Mouse (Mus musculus) midbrain, embryonic 16.5 days (tissue): ENCODE data around the gene H2al3. TPM values are rescaled to one million over a fixed set of nuclear protein-coding genes. Genes with fewer than 3 reads are reported as not detected.

Experiments used
- ATAC-seq: fragments of 200-750 bp; cut with Nextera tagmentation; 2 replicates; pipeline ENCODE4 v1.8.0; 2017; ENCODE audit warnings: moderate TSS enrichment
- H3K27ac ChIP-seq: fragments of 300-500 bp; sonication (generic); 2 replicates; pipeline ENCODE4 v1.5.1; 2014; ENCODE audit warnings: mild to moderate bottlenecking, low read length, mixed read lengths
- H3K27me3 ChIP-seq: fragments of 300-500 bp; sonication (generic); 2 replicates; pipeline ENCODE4 v1.6.1; 2014; ENCODE audit warnings: low read depth, low read length, mixed read lengths; ENCODE audit not compliant: control insufficient read depth, insufficient read depth
- H3K36me3 ChIP-seq: fragments of 300-500 bp; sonication (generic); 2 replicates; pipeline ENCODE4 v1.6.1; 2014; ENCODE audit warnings: mild to moderate bottlenecking, low read length, moderate library complexity, mixed read lengths; ENCODE audit not compliant: control insufficient read depth, insufficient read depth
- H3K4me1 ChIP-seq: fragments of 300-500 bp; sonication (generic); 2 replicates; pipeline ENCODE4 v1.6.1; 2014; ENCODE audit warnings: mild to moderate bottlenecking, low read length, mixed read lengths; ENCODE audit not compliant: control insufficient read depth, insufficient read depth
- H3K4me2 ChIP-seq: fragments of 300-500 bp; sonication (generic); 2 replicates; pipeline ENCODE4 v1.6.1; 2014; ENCODE audit warnings: mild to moderate bottlenecking, low read length, mixed read lengths
- H3K4me3 ChIP-seq: fragments of 300-500 bp; sonication (generic); 2 replicates; pipeline ENCODE4 v1.5.1; 2014; ENCODE audit warnings: low read depth, mild to moderate bottlenecking, low read length, moderate library complexity, mixed read lengths
- H3K9ac ChIP-seq: fragments of 300-500 bp; sonication (generic); 2 replicates; pipeline ENCODE4 v1.6.1; 2014; ENCODE audit warnings: low read depth, low read length, mixed read lengths
- H3K9me3 ChIP-seq: fragments of 300-500 bp; sonication (generic); replicated peaks from 2 replicates; pipeline ENCODE4 v1.6.1; 2014; ENCODE audit warnings: mild to moderate bottlenecking, low read length, mixed read lengths; ENCODE audit not compliant: control insufficient read depth, poor library complexity, severe bottlenecking
- WGBS: fragments of 180-500 bp; shearing (Covaris S2); extraction: QIAGEN DNeasy Blood & Tissue Kit; methylation state at CpG from one replicate; pipeline ENCODE4 v1.1.7; 2014; 5-methylcytosine and 5-hydroxymethylcytosine counted together
- polyA plus RNA-seq: library from polyadenylated mRNA; unstranded; fragments of >200 nt; fragmentation: Nextera tagmentation; extraction: Ambion mirVana; gene quantifications from 2 replicates; pipeline ENCODE4 v1.2.1, GENCODE M21; 2015

Gene H2al3
- not detected in 2 replicates for polyA plus RNA-seq

DNA sequence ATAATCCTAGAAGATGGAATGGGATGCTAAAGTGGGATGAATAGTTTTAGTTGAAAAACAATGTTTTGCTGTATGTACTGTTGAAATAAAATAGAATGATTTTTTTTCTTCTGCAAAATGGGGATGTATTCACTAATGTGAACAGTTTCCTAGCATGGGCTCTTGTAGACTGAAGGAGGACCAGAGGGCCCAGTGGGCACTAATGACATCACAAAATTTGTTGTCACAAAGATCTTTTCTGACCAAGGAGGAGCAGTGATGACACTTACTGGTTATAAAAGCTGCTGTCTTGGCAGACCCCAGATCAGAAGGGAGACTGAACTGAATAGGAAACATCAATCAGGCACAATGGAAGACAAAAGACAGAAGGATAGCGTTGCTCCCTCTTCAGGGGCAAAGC is at the start of gene H2al3:
TSS of gene H2al3 (plus strand) at position 301 of the 400 bp plus-strand sequence.
- WGBS, result 23% methylated on average over 1 of the region's 1 CpGs
- Histone ChIP-seq H3K4me3 (no peak within 1 kb of the TSS), H3K4me2 (no peak within 1 kb of the TSS), H3K36me3 (no peaks in the 10 kb centered on the region), H3K9me3 (no peaks in the 10 kb centered on the region; the same call in 1 of the 2 replicates), H3K27ac (no peak within 1 kb of the TSS), H3K9ac (no peak within 1 kb of the TSS), H3K4me1 (no peaks in the 10 kb centered on the region), H3K27me3 (no peaks in the 10 kb centered on the region)
- ATAC-seq, result no peak

DNA sequence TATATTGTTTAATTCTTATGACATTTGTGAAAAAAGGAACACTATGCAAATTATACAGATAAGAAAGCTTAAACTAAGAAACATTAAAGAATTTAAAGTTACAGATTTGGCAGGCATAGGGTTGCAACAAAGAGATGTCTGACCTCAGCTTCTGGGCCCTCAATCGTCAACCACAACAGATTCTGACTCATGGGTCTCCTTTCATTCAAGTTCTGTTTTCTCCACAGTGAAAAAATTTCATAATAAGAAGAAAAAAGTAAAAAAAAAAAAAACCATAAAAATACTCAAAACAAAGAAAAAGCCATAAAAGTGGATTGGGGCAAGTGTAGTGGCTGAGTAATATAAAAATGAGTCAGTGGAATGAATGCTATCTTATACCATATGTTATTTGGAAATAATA is 39.4 kb upstream of the H2al3 start:
- Histone ChIP-seq H3K4me3 (no peak overlapping the region), H3K36me3 (no peaks in the 10 kb centered on the region), H3K27me3 (no peaks in the 10 kb centered on the region), H3K9me3 (no peaks in the 10 kb centered on the region), H3K4me1 (no peaks in the 10 kb centered on the region), H3K27ac (no peak overlapping the region), H3K9ac (no peak overlapping the region), H3K4me2 (no peak overlapping the region)
- ATAC-seq, result no peak
- whole genome bisulfite sequencing, result 60% methylated on average over 1 of the region's 1 CpGs

DNA sequence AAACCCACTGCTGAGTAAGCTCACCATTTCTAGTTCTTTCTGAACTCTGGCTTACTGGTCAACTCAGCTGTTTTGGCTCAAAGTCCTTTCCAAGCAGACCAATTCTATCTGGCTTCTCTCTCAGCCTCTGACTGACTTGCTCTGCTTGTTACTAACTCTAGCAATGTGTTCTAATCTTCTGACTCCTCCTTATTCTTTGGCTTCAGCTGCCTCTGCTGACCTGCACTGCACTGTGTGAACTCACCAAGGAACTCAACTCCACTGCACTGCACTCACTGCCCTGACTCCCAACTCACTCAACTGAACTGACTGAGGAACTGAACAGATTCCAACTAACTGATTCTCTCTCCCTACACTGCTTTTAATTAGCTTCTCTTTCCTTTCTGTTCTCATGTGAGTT is 37.0 kb upstream of the H2al3 start:
- Histone ChIP-seq H3K4me3 (no peak overlapping the region), H3K9me3 (no peaks in the 10 kb centered on the region), H3K9ac (no peak overlapping the region), H3K36me3 (no peaks in the 10 kb centered on the region), H3K27me3 (no peaks in the 10 kb centered on the region), H3K4me1 (no peaks in the 10 kb centered on the region), H3K27ac (no peak overlapping the region), H3K4me2 (no peak overlapping the region)
- ATAC-seq, result no peak

DNA sequence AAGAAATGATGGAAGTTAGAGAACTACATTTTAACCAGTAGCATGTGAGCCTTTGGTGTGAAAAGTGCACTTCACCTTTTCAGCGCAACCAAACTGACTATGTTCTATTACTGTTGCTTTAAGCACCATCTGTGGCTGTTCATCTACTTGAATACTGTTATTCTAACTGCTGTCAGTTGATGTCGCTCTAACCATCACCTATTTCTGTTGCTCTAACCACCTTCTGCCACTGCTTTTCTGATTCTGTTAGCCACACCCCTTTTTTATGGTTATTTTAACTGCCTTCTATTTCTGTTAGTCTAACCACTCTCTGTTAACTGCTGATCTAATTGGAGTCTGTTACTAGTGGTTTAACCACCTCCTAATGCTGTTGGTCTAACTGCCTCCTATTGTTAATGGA is 14.7 kb upstream of the H2al3 start:
- H3K9ac ChIP-seq, result no peak overlapping the region
- no peak overlapping the region for H3K4me2 ChIP-seq
- WGBS, result 62% methylated on average over 2 of the region's 2 CpGs
- no peaks in the 10 kb centered on the region for H3K27me3 ChIP-seq
- H3K9me3 ChIP-seq, result no peaks in the 10 kb centered on the region
- no peaks in the 10 kb centered on the region for H3K4me1 ChIP-seq
- no peak overlapping the region for H3K4me3 ChIP-seq
- H3K36me3 ChIP-seq, result no peaks in the 10 kb centered on the region
- no peak overlapping the region for H3K27ac ChIP-seq
- no peak for ATAC-seq

DNA sequence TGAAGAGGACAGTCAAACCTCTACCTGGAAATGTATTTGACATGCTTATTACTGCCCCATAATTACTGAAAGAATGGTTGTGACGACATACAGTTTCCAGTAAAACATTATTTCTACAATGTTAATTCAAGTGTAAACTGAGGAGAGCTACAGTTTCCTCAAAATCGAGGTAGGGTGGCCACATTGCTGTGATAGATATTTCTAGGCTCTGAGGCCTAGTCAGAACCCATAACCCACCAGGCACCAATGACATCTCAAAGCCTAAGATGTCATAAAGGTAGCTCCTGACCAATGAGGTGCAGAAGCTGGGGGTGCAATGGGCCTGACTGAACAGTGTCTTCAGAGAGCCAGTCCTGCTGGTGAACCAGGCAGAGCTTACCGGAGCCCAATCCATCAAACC is 2.9 kb upstream of the H2al3 start, which contains the start of gene Hypm:
TSS of gene Hypm (plus strand) at position 301 of the 400 bp plus-strand sequence.
- Histone ChIP-seq H3K4me2 (no peak within 1 kb of the TSS), H3K9ac (no peak within 1 kb of the TSS), H3K4me1 (no peaks in the 10 kb centered on the region), H3K36me3 (no peaks in the 10 kb centered on the region), H3K4me3 (no peak within 1 kb of the TSS), H3K9me3 (no peaks in the 10 kb centered on the region; the same call in 1 of the 2 replicates), H3K27me3 (no peaks in the 10 kb centered on the region), H3K27ac (no peak within 1 kb of the TSS)
- WGBS, result 79% methylated on average over 3 of the region's 3 CpGs
- ATAC-seq, result no peak

DNA sequence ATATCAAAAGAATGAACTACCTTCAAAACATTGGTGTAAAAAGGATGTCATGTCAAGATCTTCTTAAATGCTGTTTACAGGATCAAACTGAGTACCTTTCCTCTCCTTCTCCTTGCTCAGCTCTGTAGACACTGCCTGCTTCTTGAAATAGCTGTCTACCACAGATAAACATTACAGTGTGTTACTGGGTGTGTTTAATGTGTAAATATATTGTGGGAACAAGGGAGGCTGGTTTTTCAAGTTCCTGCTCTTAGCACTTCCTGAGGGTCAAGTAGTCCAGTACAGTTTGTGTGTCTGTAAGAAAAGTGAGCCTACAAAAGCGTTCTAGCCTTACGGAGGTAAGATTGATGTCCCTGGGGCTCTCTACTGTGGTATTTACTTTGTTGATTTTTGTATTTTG is 12.4 kb downstream of the H2al3 start:
- Histone ChIP-seq H3K36me3 (no peaks in the 10 kb centered on the region), H3K27ac (no peak overlapping the region), H3K4me3 (no peak overlapping the region), H3K4me2 (no peak overlapping the region), H3K9me3 (no peaks in the 10 kb centered on the region), H3K27me3 (no peaks in the 10 kb centered on the region), H3K4me1 (no peaks in the 10 kb centered on the region), H3K9ac (no peak overlapping the region)
- no peak for ATAC-seq
- 93% methylated on average over 2 of the region's 2 CpGs for WGBS

DNA sequence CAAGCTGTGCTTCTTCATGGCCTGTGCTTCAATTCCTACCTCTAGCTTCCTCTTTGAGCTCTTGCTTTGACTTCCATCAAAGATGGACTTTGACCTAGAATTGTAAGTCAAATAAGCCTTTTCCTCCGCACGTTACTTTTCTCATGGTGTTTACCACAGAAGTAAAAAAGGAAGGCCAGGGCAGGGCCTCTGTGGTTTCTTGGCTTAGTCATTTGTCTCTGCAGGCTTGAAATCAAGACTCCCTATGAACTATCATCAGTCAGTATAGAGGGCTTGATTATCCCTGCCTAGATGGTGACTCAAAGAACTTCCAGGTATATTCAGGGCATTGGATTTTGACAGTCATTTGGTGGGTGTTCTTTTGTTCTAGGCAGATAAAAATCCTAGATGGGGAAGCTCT is 26.0 kb downstream of the H2al3 start:
- H3K4me1 ChIP-seq, result no peaks in the 10 kb centered on the region
- H3K4me3 ChIP-seq, result no peak overlapping the region
- H3K27ac ChIP-seq, result no peak overlapping the region
- ATAC-seq, result no peak
- no peak overlapping the region for H3K9ac ChIP-seq
- H3K9me3 ChIP-seq, result no peaks in the 10 kb centered on the region
- H3K4me2 ChIP-seq, result no peak overlapping the region
- no peaks in the 10 kb centered on the region for H3K27me3 ChIP-seq
- H3K36me3 ChIP-seq, result no peaks in the 10 kb centered on the region
- WGBS, result 95% methylated on average over 2 of the region's 2 CpGs

DNA sequence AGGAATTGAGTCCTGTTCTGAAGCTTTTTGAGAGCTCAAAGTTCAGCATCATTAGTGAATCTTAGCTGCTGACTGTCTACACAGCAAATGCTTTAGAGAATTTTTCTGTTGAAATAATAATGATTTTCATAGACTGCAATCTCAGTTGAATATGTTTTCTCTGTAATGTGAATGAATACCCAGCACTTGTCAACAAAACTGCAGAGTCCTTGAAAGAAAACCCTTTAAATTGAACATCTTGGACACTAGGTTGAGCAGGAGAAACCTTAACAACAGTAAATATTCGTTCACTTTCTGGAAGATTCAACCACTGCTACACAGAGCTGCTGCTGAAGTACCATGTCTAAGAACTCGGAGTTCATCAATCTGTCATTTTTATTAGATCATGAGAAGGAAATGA is 35.8 kb downstream of the H2al3 start, which contains the start of gene Sytl5:
TSS of gene Sytl5 (plus strand) at position 301 of the 400 bp plus-strand sequence.
- Histone ChIP-seq H3K4me2 (no peak within 1 kb of the TSS), H3K4me3 (no peak within 1 kb of the TSS), H3K4me1 (no peaks in the 10 kb centered on the region), H3K27me3 (no peaks in the 10 kb centered on the region), H3K9ac (no peak within 1 kb of the TSS), H3K36me3 (no peaks in the 10 kb centered on the region), H3K27ac (no peak within 1 kb of the TSS), H3K9me3 (no peaks in the 10 kb centered on the region)
- 73% methylated on average over 2 of the region's 2 CpGs for WGBS
- ATAC-seq, result no peak
